Mouse (Mus musculus): ENCODE measurements around the gene Mbtps1. TPM values are rescaled to one million over a fixed set of nuclear protein-coding genes. Genes with fewer than 3 reads are reported as not detected.

Gene Mbtps1
- polyA plus RNA-seq, 1 experiment from 2014 or later: 106 TPM

DNA sequence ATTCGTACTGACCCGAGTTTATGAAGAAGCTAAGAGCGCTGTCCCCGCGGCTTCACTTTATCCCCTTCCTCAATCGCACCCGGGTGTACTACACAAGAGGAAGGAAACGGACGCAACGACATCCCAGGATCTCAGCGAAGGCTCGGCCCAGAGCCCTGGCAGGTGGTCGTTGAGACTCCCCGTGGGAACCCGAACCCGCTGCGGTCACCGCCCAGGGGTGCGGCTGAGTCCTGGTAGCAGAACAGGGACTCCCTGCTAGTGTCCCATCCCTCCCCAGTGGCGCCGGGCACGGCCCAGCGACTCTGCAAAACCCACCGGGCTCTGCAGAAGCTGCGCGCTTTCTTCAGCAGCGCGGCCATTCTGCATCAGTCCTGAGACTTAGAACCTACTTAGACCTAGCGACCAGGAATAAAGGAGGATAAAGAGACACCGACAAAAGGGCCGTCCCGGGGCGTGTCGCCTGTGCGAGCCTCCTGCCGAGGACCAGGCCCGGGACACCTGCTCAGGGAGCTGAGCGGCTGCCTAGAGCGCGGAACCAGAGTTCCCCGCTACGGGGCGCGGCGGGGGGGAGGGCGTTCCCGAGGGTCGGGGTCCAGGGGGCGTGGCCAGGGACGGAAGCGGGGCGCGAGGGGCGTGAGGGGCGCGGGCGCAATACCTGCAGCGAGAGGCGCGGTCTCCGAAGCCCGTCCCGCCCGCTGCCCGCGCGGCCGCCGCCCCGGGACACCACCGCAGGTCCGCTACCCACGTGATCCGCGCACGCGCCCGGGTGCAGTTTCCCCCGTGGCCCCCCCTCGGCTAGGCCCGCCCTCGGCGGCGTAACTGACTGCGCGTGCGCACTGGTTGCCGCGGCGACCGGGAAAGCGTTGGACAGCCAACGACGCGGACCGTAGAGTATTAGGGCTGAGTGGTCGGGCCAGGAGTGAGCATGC is 16.2 kb upstream of the Mbtps1 start, which contains the start of the genes Hsdl1 and Dnaaf1:
Hsdl1 (minus strand) TSS at position 747 of the 929 bp plus-strand sequence.
Dnaaf1 (plus strand) TSS at position 799 of the 929 bp plus-strand sequence.
- under 1% methylated on average over 89 of the region's 97 CpGs for WGBS

DNA sequence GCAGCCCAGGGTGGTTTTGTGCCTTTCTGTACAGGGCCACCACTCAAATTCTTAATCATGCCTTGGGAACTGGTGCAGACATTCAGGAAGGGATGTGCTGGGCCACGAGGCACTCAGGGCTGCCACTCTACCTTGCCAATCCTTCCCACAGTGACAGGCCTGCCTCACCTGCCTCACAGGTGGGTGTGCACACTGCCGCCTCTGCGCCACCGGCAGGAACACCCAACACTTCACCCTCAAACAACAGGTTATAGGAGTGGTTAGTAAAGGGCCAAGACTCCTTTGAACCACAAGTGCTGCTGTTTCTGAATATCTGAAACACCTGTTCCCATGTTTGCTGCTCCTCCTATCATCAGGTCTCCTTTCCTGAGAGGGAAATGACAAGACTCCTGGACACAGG is 13.9 kb upstream of the Mbtps1 start:
- H3K4me1 ChIP-seq: peaks cover 37% of the 10 kb centered on the region
- no peaks in the 10 kb centered on the region for H3K9me3 ChIP-seq
- H3K36me3 ChIP-seq (replicated peaks): peaks cover 19% of the 10 kb centered on the region
- H3K4me3 ChIP-seq: no peak overlapping the region
- no peak for DNase-seq (ENCODE audit: extremely low spot score, low spot score)
- H3K27me3 ChIP-seq (ENCODE audit: poor library complexity, severe bottlenecking): peaks cover 34% of the 10 kb centered on the region
- 94% methylated on average over 4 of the region's 4 CpGs for WGBS
- no peak overlapping the region for H3K27ac ChIP-seq

More for the DNA sequence above, 16.2 kb upstream of the Mbtps1 start, which contains the start of the genes Hsdl1 and Dnaaf1:
- Histone ChIP-seq H3K36me3 (replicated peaks) (peaks cover 6% of the 10 kb centered on the region; the same call in 1 of the 2 replicates), H3K27ac (peak within 1 kb of the TSS; percentile 93), H3K9me3 (no peaks in the 10 kb centered on the region), H3K4me3 (peak within 1 kb of the TSS; percentile 94), H3K4me1 (peaks cover 37% of the 10 kb centered on the region), H3K27me3 (ENCODE audit: poor library complexity, severe bottlenecking) (peaks cover 54% of the 10 kb centered on the region)
- DNase-seq (ENCODE audit: extremely low spot score, low spot score): peak; percentile 94

GRCm38 (mm10) chr8:119571135-119571534 is 12.6 kb upstream of the Mbtps1 start:
- Histone ChIP-seq H3K36me3 (replicated peaks) (peaks cover 32% of the 10 kb centered on the region), H3K4me1 (peaks cover 37% of the 10 kb centered on the region), H3K27me3 (ENCODE audit: poor library complexity, severe bottlenecking) (peaks cover 22% of the 10 kb centered on the region), H3K9me3 (no peaks in the 10 kb centered on the region), H3K27ac (no peak overlapping the region), H3K4me3 (no peak overlapping the region)
- 90% methylated on average over 6 of the region's 6 CpGs for WGBS
- DNase-seq (ENCODE audit: extremely low spot score, low spot score): no peak

GRCm38 (mm10) chr8:119569881-119570280 is 11.3 kb upstream of the Mbtps1 start:
- H3K36me3 ChIP-seq (replicated peaks): peaks cover 44% of the 10 kb centered on the region
- 32% methylated on average over 4 of the region's 4 CpGs for WGBS
- H3K27me3 ChIP-seq (ENCODE audit: poor library complexity, severe bottlenecking): peaks cover 14% of the 10 kb centered on the region
- H3K4me1 ChIP-seq: peaks cover 31% of the 10 kb centered on the region
- no peak overlapping the region for H3K27ac ChIP-seq
- no peak for DNase-seq (ENCODE audit: extremely low spot score, low spot score)
- no peak overlapping the region for H3K4me3 ChIP-seq
- H3K9me3 ChIP-seq: no peaks in the 10 kb centered on the region

DNA sequence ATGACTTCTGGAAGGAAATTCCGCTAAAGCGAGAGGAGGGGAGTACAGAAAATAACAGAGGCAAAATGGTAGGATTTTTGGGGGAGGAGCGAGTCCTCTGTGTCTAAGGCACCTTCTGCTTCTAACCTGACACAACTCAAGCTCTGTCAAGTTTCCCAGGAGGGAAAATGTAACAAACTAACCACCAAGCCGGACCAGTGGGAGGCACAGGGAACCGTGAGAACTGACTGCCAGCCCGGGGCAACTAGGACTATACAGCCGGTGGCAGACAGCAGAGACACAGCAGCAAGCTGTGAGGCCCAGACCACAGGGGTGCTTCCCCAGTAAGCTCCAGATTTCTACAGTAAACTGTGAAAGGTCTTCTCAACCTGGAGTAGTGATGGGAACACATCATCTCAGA is 10.4 kb upstream of the Mbtps1 start:
- H3K4me1 ChIP-seq: peaks cover 22% of the 10 kb centered on the region
- no peak for DNase-seq (ENCODE audit: extremely low spot score, low spot score)
- H3K27me3 ChIP-seq (ENCODE audit: poor library complexity, severe bottlenecking): peaks cover 14% of the 10 kb centered on the region
- H3K4me3 ChIP-seq: no peak overlapping the region
- no peak overlapping the region for H3K27ac ChIP-seq
- no peaks in the 10 kb centered on the region for H3K9me3 ChIP-seq
- peaks cover 53% of the 10 kb centered on the region for H3K36me3 ChIP-seq (replicated peaks)
- 76% methylated on average over 7 of the region's 7 CpGs for WGBS

- DNase-seq (ENCODE audit: extremely low spot score, low spot score): no peak
- Histone ChIP-seq H3K9me3 (no peaks in the 10 kb centered on the region), H3K27ac (no peak overlapping the region), H3K4me3 (no peak overlapping the region), H3K4me1 (peaks cover 15% of the 10 kb centered on the region), H3K27me3 (ENCODE audit: poor library complexity, severe bottlenecking) (peaks cover 10% of the 10 kb centered on the region), H3K36me3 (replicated peaks) (peaks cover 60% of the 10 kb centered on the region)
- 90% methylated on average over 9 of the region's 9 CpGs for WGBS
Observed at GRCm38 (mm10) chr8:119568251-119568650, 9.7 kb upstream of the Mbtps1 start.

DNA sequence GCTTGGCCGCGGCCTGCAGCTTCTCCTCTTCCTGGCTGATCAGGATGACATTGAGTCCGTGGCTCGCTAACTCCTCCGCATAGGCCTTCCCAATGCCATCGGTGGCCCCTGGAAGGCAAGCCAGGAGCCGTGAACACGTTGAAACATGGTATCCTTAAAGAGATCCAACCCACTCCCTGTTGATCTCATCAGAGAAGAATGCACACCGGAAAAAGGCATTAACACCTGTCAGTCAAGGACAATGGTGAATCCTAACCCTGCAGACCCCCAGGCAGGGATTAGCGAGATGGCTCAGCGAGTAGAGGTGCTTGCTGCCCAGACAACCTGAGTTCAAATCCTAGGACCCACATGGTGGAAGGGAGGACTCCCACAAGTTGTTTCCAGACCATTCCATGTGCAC is 7.8 kb upstream of the Mbtps1 start:
- H3K4me1 ChIP-seq: peaks cover 9% of the 10 kb centered on the region; the same call in 1 of the 2 replicates
- H3K27me3 ChIP-seq (ENCODE audit: poor library complexity, severe bottlenecking): no peaks in the 10 kb centered on the region
- peaks cover 75% of the 10 kb centered on the region for H3K36me3 ChIP-seq (replicated peaks)
- H3K4me3 ChIP-seq: no peak overlapping the region
- no peak overlapping the region for H3K27ac ChIP-seq
- H3K9me3 ChIP-seq: no peaks in the 10 kb centered on the region
- WGBS: 84% methylated on average over 11 of the region's 11 CpGs
- DNase-seq (ENCODE audit: extremely low spot score, low spot score): no peak

- DNase-seq (ENCODE audit: extremely low spot score, low spot score): no peak
- H3K27me3 ChIP-seq (ENCODE audit: poor library complexity, severe bottlenecking): no peaks in the 10 kb centered on the region
- peaks cover 69% of the 10 kb centered on the region for H3K36me3 ChIP-seq (replicated peaks)
- 93% methylated on average over 14 of the region's 14 CpGs for WGBS
- H3K9me3 ChIP-seq: no peaks in the 10 kb centered on the region
- H3K4me1 ChIP-seq: peaks cover 5% of the 10 kb centered on the region; the same call in 1 of the 2 replicates
- no peak overlapping the region for H3K4me3 ChIP-seq
- H3K27ac ChIP-seq: no peak overlapping the region
Observed at GRCm38 (mm10) chr8:119563849-119564251, 5.3 kb upstream of the Mbtps1 start.

- Histone ChIP-seq H3K4me3 (peak overlapping the region; percentile 89), H3K9me3 (no peaks in the 10 kb centered on the region), H3K27me3 (ENCODE audit: poor library complexity, severe bottlenecking) (no peaks in the 10 kb centered on the region), H3K27ac (peak overlapping the region; percentile 95; the same call in 1 of the 2 replicates), H3K4me1 (peaks cover 19% of the 10 kb centered on the region), H3K36me3 (replicated peaks) (peaks cover 43% of the 10 kb centered on the region)
- WGBS: 92% methylated on average over 6 of the region's 6 CpGs
- DNase-seq (ENCODE audit: extremely low spot score, low spot score): no peak
Observed at GRCm38 (mm10) chr8:119559402-119559720, 826 bp upstream of the Mbtps1 start.

- Histone ChIP-seq H3K4me1 (peaks cover 21% of the 10 kb centered on the region), H3K9me3 (no peaks in the 10 kb centered on the region), H3K27ac (peak overlapping the region; percentile 95), H3K36me3 (replicated peaks) (peaks cover 32% of the 10 kb centered on the region), H3K4me3 (peak overlapping the region; percentile 89), H3K27me3 (ENCODE audit: poor library complexity, severe bottlenecking) (no peaks in the 10 kb centered on the region)
- WGBS: 2% methylated on average over 55 of the region's 55 CpGs
- DNase-seq (ENCODE audit: extremely low spot score, low spot score): no peak
Observed at GRCm38 (mm10) chr8:119557821-119558602, 523 bp downstream of the Mbtps1 start.

DNA sequence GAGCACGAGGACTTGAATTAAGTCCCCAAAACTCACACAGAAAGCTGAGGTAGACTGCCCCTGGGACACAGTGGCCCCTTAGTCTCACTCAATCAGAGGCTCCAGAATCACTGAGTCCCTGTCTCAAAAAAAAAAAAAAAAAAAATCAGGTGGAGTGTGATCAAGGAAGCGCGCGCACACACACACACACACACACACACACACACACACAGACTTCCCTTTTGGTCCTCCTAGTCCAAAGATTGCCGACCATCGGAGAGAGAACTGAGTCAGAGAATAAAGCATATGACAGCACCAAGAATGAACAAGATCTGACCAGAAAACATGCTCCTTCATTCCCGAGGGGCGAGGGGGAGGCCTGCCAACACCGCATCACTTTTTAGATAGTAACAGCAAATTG is 1.4 kb downstream of the Mbtps1 start:
- no peaks in the 10 kb centered on the region for H3K27me3 ChIP-seq (ENCODE audit: poor library complexity, severe bottlenecking)
- peaks cover 24% of the 10 kb centered on the region for H3K36me3 ChIP-seq (replicated peaks)
- peak overlapping the region; percentile 89 for H3K4me3 ChIP-seq
- 78% methylated on average over 9 of the region's 9 CpGs for WGBS
- no peak overlapping the region for H3K27ac ChIP-seq
- H3K4me1 ChIP-seq: peaks cover 22% of the 10 kb centered on the region
- no peak for DNase-seq (ENCODE audit: extremely low spot score, low spot score)
- no peaks in the 10 kb centered on the region for H3K9me3 ChIP-seq

- Histone ChIP-seq H3K9me3 (no peaks in the 10 kb centered on the region), H3K27ac (no peak overlapping the region), H3K27me3 (ENCODE audit: poor library complexity, severe bottlenecking) (no peaks in the 10 kb centered on the region), H3K4me1 (peaks cover 22% of the 10 kb centered on the region), H3K36me3 (replicated peaks) (peaks cover 23% of the 10 kb centered on the region), H3K4me3 (no peak overlapping the region)
- no peak for DNase-seq (ENCODE audit: extremely low spot score, low spot score)
- 94% methylated on average over 6 of the region's 6 CpGs for WGBS
Observed at GRCm38 (mm10) chr8:119555861-119556260, 2.7 kb downstream of the Mbtps1 start.
